Mouse (Mus musculus): Measurements from ENCODE around the gene Mpl.

DNA sequence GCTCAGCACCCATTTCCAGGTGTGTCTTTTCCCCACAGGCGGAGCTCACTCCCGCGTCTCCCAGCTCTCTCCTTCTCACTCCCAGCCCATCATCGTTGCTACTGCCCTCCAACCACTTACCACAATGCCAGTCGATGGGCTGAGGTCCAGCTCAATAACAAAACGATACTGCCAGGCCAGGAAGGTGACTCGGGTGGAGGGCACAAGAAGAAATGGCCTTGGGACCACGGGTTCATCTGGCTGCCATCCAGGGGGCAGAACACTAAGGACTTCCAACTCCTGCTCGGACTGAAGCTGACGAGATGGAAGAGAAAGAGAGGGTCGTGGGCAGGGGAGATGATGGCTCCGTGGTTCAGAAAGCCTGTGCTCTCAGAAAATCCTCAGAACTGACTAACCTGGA lies 54.6 kb downstream of the Mpl start:
- TF ChIP-seq POLR2A (IDR thresholded peaks at IDR 0.05; ENCODE audit: insufficient read depth, low read depth, low read length) (no peak), CTCF (IDR thresholded peaks at IDR 0.05; ENCODE audit: insufficient read depth, low read depth, low read length) (no peak)

Measured in olfactory bulb, adult 2 months (tissue).